Mouse (Mus musculus) cerebellum, adult 8-10 months (tissue): ENCODE data around the gene H2-D1.
"Not testable (repeated sequence)": the region's sequence is repeated elsewhere in the genome, so short reads cannot be mapped to it uniquely, and the experiment has no call there.

Experiments used
- DNase-seq: peaks from one replicate; pipeline ENCODE4 v3.0.0; 2022

The H2-D1 gene

DNA sequence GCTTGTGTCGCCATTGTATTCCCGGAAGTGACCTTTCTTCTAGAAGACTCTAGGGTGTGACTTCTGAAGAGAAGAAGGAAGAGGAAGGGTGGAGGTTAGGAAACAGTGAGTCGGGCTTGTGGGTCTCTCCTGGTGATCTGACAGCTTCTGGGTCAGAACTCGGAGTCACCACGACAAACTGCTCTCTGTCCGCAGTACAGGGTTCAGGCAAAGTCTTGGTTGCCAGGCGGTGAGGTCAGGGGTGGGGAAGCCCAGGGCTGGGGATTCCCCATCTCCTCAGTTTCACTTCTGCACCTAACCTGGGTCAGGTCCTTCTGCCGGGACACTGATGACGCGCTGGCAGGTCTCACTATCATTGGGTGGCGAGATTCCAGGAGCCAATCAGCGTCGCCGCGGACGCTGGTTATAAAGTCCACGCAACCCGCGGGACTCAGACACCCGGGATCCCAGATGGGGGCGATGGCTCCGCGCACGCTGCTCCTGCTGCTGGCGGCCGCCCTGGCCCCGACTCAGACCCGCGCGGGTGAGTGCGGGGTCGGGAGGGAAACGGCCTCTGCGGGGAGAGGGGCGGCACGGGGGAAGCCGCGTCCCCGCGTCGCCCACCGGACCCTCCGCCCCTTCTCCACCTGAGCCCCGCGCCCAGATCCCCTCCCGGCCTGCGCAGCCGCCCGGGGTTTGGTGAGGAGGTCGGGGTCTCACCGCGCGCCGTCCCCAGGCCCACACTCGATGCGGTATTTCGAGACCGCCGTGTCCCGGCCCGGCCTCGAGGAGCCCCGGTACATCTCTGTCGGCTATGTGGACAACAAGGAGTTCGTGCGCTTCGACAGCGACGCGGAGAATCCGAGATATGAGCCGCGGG, at the start of gene H2-D1:
TSS of gene H2-D1 (plus strand) at position 67 of the 859 bp plus-strand sequence.
- peak; percentile 96 for DNase-seq

DNA sequence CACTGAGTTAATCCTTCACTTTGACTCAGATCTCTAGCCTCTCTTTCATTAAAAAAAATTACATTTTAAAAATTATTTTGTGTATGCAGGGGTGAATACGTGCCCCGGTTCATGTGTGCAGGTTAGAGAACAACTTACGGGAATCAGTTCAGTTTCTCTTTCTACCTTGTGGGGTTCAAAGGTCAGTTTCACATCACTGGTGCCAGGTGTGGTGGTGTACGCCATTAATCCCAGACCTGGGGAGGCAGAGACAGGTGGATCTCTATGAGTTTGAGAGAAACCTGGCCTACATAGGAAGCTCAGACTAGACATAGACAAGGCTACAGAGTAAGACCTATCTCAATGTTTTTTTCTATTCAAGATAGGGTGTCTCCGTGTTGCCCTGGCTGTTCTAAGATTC, 49.5 kb upstream of the H2-D1 start:
- DNase-seq: no peak

DNA sequence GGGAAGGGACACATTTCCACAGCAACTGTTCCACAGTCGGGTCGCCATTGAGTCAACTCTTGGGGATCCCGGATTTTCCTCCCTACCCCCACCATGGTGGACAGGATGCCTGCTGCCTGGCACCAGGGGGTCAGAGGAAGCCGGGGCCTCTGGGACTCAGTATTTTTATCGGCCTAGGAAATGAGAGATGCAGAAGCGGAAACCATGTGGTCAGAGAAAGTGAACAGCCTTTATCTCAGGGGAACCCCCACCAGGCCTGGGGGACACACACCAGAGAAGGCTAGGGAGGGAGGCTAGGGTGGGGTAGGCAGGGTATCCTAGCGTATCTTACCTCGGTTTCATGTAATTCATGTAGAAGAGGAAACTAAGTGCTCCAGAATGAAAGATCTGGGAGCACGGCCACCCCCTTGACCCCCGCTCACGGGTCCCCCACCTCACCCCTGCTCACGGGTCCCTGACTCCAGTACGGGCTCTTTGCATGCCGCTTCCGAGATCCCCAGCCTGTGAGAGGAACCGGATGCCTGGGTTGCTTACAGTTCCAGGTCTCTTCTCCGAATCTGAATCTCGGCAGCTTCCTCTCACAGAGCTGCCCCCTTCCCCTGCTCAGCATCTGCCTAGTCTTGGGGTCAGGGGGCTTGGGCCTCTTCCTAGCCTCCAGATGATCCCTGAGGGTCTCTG, 43.9 kb upstream of the H2-D1 start:
- no peak for DNase-seq

DNA sequence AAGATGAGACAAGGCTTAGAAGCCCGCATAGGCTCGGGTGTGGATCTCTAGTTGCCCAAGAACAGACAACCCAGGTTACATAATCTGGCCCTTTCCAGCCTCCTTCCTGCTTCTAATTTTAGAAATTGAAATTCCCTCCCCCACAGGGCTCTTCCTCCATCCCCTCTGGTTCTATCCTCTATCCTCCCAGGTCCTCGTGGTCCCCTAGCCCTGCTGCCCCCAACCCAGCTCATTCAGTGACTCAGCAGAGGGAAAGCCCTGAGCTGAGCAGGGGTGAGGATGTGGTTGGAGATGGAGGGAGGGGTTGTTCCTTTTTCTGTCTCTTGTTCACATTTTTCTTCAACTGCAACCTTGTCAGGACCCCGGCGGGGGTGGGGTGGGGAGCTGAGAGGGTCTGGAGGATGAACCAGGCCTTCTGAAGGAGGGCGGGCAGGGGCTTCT, 42.9 kb upstream of the H2-D1 start:
- no peak for DNase-seq

DNA sequence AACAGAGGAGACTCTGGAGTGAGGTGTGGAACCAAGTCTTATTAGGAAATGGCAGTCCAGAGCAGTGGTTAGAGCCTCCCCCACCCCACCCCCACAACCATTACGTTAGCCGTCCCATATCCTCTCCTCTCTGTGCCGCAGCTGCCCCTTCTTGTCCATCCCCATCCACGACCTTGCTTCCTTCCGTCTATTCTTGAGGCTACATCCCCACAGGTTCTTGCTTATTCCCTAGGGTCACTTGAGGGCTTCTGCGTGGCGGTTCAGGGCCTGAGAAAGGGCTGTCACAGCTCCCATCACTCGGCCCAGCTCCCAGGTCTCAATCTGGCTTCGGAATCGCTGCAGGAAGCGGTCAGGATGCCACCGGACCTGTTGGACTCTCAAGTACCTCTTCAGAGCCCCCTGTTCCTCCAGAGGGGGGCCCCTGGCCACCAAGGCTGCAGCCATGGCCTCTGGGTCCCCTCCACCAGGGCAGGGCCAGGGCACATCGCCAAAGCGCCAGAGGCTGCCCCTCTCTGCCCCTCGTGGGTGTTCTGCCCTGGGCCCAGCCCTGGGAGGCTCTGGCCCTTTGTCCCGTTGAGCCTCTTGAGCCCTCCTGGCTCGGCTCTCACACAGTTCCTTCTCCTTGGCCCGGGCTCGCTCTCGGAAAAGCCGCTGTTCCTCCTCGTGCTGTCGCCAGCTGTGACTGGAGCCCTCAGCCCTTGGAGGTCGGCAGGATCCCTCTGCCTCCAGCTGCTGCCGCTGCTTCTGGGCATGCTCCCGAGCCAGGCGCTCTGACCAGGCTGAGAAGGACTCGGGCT, 42.2 kb upstream of the H2-D1 start, which contains the start of gene Gm16181:
TSS of gene Gm16181 (plus strand) at position 679 of the 797 bp plus-strand sequence.
- no peak for DNase-seq

DNA sequence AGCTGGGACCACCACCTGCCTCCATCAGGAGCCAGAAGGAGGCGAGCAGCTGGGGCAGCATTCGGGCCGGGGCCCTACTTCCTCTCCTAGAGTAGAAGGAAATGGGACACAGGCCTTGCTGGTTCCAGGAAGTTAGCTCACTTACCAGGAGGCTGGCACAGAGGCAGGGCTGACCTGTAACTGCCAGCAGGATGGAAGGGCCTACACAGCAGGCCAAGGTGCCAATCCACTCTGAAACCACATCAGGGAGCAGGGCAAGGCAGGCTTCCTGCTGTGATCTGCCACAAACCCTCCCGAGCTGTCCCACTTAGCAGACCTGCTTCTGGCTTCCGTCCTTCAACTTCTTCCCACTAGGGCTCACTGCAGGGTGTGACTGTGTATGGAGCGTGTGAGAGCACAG, 40.2 kb upstream of the H2-D1 start:
- no peak for DNase-seq

DNA sequence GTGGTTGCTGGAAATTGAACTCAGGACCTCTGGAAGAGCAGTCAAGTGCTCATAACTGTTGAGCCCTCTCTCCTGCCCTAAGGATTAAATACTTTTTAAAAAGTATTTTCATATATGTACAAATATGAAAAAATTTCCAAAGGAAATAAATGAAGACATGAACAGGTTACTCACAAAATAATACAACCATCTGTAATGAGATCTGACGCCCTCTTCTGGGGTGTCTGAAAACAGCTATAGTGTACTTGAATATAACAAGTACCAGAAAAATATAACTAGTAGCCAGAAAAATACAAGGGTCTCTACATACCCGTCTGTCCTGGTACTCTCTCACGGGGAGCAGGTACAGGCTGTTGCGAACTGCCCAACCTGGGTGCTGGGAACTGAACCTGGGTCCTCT, 37.9 kb upstream of the H2-D1 start:
- DNase-seq: no peak

DNA sequence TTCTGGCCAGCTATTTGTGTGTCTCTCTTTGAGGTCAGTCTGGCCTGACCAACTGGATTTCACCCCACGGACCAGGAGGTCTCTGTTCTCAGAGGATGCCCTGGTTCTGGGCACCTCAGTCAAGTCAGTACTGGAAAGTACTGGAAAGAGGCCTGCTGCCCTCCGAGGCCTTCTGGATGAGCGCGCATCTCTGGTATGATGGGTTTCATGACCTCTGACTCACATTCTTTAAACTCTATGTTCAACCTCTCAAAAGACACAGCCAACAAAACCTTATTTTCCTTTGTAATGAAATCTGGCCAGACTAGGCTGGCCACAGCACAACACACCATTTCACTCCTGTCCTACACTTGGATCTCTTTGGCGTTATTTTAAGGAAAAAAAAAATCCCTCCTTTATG, 37.1 kb upstream of the H2-D1 start:
- DNase-seq: no peak

DNA sequence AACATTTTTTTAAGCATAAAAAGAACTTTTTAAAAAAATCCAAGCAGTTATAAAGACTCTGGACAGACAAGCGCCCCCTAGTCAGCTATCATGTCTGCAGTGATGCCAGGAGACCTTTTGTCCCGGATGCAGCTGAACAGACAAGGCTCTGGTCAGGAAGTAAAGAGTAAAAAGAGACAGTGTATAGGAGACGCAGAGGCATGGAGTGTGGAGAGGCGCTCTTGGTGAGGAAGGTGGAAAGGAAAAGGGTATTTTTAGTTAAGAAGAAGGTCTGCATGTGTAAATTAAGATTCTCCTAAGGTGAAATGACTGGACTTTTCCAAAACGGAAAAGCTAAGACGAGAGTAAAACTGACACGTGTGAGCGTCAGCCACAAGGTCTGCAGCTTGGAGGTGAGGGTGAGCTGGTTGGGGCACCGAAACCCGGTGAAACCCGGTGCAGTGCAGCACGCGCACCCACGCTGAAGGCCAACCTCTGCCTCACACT, 35.9 kb upstream of the H2-D1 start:
- DNase-seq: no peak

DNA sequence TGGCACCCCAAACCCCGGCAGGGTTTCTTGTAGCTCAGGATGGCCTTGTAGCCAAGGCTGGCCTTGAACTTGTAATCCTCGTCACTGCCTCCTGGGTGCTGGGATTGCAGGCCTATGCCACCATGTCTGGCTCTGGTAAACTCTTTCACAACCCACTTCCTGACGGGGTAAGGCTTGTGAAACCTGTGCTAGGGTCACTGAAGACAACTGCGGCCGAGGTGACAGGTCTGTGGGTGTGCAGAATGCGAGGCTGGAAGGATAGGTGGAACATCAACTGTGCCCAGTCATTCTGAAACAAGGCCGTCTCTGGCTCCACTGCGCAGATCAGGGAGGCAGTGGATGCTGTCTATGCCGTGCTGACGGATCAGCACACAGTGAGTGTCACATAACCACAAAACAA, 31.5 kb upstream of the H2-D1 start:
- DNase-seq: no peak

DNA sequence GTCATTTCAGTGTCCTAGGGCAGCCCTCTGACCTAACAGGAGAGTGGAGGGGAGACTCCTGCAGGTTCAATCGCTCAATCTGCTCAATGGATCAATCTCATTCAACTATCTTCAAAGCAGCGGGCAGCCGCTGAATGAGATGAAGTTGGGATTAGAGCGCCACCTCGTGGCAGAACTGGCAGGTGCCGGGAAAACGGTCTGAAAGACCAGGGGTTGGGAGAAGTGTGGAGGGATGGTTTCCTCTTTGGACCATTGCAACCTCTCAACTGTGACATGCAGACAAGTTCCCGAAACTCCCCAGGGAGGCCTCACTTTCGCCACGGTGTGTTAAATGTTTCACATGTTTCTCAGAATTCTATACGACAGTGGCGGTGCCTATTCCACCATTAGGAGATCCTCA, 30.5 kb upstream of the H2-D1 start:
- peak; percentile 82 for DNase-seq

DNA sequence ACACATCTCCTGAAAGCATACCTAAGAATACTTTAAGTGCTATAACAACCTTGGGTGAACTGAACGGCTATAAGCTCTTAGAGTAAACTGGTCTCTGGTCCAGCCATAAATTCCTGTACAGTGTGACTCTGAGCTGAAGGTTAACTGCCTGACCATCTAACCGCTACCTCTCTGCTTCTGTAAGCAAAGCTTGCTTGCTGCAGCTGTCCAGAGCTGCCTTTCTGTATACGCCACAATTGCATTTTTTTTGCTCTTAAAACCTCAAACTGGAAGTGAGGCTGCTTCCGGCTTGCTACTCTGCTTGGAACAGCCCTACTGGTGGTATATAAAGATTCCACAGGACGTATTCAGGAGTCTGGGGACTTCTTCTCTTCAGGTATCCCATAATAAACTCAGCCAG, 29.9 kb upstream of the H2-D1 start:
- no peak for DNase-seq

DNA sequence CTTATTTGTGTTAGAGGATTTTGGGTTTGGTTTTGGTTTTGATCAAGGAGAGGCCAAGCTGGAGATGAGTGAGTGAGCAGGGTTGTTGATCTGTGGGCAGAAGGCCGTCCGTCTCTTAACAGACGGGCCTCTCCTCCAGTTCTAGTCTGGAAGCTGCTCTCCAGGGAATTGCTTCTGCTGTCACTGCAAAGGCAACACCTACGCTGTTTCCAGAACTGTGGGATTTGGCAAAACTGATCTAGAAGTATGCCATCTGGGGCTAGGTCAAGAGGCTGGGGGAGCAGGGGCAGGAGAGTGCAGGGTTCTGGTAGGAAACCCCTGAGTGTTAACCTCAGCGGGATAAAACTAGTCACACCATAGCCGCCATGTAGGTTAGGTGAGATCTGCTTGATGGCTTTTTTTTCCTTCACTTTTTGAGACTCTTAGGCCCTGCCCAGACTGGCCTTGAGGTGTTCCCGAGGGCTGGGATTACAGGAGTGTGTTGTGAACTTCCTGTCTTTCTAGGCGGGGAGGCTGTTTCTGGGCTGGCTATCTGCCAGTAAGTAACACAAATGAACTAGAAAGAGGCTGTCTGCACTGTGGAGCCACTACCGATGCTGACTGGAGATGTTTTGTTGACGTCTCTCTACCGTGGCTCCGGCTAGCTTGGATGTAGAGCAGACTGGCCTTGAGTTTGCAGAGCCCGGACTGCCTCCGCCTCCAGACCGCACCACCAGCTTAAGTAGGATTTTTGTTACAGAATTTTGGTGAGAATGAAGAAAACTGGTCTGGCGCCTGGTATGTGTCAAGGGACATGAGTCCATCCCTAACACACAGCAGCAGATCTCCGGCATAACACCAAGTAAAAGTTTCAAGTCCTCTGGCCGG, 29.2 kb upstream of the H2-D1 start, which contains the start of gene Atp6v1g2:
TSS of gene Atp6v1g2 (plus strand) at position 547 of the 867 bp plus-strand sequence.
- no peak for DNase-seq

DNA sequence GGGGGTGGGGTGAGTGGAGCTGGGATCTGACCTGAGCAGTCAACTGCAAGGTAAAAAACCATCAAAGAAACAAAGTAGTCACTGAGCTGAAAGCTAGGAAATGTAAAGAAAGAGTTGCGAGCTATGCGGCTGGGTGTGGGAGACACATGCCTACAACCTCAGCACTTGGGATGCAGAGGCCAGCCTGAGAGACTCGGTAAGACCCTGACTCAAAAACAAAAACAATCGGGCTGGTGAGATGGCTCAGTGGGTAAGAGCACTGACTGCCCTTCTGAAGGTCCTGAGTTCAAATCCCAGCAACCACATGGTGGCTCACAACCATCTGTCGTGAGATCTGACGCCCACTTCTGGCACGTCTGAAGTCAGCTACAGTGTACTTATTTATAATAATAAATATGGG, 28.4 kb upstream of the H2-D1 start:
- not testable (repeated sequence) for DNase-seq

DNA sequence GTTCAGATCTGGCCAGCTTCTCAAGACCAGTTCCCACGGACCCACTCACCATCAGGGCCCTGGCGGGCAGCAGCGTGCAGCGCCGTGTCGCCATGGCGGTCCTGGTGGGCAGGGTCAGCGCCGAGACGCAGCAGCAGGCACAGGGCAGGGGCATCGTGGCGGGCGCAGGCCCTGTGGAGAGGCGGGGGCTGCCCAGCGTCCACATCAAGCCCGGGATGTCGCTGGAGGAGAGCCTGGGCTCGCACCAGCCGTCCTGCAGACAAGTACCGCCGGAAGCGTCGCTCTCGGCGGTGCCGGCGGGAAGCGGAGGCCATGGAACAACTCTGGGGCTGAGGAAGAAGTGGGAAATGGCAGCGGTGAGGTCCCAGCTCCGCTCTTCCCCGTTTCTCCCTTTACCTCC, 27.6 kb upstream of the H2-D1 start:
- DNase-seq: peak; percentile 54

DNA sequence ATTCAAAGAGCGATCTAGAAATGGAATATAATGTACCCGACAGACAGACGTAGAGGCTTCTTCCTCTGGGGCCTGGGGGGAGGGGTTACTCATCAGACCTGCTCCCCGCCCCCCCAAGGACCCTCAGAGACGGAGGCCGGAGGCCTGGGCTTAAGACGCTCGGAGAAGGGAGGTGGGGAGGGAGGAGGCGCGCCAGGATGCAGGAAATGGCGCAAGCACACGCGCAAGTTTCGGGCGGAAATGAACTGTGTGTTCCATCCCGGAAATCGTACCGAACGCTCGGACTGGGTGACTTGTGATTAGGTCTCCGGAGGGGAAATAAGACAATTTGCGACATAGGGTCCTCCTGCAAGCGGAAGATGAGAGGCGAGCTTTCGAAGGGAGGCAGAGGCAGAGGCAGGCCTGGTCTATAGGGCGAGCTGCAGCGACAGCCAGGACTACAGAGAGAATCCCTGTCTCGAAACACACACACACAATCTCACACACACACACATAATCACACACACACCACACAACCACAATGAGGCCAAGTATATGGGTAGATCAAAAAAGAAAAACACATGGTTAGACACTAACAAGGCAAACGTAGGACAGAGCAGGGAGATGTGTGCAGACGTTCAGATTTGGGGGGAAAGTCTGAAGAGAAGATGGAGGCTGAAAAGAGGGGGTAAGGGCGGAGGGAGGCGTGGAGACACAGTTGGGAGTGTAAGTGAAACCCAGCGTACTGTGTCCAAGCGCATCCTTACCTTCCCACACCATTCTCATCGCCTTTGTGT, 26.7 kb upstream of the H2-D1 start, which contains the start of gene Nfkbil1:
TSS of gene Nfkbil1 (minus strand) at position 179 of the 776 bp plus-strand sequence.
- peak; percentile 86 for DNase-seq

DNA sequence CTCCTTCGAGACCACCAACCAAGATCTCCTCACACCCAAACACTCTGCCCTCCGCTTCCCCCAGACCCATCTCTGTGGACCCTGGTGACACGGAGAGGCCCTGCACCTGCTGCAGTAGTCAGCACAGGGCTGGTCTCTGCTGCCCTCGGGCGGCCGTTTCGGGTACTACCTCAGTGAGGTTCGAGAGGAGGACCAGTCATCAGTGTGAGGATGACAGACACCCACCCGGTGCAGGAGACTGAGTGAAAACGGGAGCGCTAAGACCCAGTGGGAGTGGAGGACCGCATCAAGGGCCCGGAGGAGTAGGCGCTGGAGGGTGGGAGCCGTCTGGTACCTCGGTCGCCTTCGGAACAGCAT, 26.2 kb upstream of the H2-D1 start:
- peak; percentile 100 for DNase-seq

DNA sequence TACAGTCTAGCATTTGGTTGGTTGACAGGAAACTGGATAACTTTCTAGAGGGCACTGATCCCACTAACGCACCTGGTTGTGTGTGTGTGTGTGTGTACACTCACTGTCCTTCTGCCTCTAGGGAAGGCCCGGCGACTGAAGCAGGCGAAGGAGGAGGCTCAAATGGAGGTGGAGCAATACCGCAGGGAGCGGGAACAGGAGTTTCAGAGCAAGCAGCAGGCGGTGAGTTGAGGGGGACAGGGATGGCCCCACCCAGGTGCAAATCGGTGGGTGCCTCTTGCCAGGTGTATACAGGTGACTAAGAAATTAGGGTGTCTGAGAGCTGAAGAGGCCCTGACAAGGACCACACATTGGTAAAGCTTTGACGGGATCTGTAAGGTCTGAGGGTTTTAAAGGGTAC, 25.5 kb upstream of the H2-D1 start:
- DNase-seq: no peak

DNA sequence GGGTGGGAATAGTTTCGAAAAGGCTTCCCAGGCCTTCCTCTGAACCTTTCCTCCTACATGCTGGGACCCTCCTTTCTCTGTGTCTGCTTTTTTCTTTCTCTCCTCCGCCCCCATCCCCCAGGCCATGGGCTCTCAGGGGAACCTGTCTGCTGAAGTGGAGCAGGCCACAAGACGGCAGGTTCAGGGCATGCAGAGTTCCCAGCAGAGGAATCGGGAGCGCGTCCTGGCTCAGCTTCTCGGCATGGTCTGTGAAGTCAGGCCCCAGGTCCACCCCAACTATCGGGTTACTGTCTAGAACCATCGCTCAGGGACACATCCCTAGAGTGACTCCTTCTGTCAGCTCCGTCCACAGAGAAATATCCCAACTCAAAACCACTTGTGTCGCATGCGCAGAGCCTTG, 25.0 kb upstream of the H2-D1 start:
- DNase-seq: no peak

DNA sequence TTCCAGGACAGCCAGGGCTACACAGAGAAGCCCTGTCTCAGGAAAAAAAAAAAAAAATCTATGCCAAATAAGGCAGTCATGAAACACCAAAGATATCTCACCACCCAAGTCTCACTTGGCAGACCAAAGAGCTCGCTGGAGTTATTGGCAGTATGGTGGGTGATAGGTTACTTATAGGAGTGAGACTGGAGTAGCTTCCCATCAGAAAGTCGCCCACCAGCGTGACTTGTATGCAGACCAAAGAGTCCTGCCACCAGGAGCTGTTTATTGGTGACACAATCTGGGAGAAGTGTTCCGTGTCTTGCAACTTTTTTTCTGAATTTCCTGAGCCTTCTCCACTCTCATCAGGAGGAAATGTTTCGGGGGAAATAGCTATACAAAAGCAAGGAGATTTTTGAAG, 22.8 kb upstream of the H2-D1 start:
- no peak for DNase-seq
